Mouse (Mus musculus) spleen, postnatal 4 days (tissue): ENCODE data around the gene Dync1i1.
A peak's percentile ranks its signal among the peaks of the same experiment; 100 is the strongest.

ENCODE experiments used
- DNase-seq, 2 experiments: peaks; one replicate each; pipeline ENCODE4 v3.0.0; 2022; ENCODE audit warnings: low spot score in 2 of 2

Gene Dync1i1

DNA sequence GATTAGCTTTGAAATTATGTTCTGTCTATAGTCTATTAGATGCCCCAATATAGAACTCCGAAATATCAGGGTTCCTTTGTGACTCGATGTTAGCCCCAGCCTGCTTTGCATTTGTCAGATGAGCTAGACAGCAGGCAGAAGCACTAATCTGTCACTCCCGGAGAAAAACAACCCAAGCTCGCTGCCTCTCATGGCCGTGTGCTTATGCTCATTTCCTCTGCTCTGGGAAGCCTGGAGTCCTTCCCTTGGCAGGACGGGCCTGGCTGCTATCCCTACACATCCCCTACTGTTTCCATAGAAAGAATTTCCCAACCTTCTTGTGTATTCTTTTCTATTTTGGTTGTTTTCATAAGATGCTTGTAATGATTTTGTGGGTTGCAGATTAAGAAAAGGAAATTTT, 130.1 kb downstream of the Dync1i1 start:
- DNase-seq, result peak in 1 of 2 experiments; percentile 24

DNA sequence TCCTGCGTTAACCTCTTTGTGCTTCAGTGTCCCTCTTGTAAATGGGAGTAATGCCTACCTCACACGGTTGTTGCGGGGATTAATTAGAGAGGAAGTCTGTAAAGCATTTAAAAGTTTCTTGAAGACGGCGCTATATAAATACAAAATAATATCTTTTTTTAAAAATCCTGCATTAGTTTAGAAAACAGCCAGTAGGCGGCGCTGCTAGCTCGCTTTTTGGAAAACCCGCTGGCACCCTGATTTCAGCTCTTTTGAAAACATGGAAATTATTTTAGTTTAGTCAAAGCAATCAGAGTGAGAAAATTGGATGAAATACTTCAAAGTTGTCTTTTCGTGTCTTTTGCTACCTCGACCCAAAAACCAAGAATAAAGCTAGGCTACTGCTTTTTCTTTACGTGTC, 132.9 kb downstream of the Dync1i1 start:
- DNase-seq, result no peak

DNA sequence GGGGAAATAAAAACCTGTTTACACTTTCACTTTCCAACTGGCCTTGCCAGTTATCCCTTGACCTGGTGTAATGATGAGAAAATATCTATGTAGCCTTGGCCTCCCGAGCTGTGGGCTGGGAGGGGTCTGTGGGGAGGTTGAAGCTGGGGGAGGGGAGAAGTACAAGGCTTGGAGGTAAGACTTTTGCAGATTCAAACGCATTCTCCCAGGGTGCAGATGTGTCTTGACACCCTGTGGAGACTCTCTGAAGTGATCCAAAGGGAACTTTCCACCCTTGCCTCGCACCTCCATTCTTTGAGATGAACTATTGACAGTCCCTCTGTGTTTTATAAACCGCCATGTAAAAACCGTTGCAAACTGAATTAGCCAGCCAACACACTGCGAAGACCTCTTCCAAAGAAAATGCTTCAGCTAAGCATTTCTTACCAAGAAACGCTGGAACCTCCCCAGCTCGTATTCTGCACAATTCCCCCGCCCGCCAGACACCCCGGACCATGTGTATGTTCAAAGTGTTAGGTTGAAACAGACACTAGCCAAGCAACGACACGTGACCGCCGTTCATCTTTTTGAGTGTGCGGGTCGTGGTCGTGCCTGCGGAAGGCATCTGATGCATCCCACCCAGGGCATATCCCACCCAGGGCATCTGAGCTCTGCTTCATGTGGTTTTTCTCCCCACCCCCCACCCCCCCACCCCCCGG, 133.6 kb downstream of the Dync1i1 start:
- DNase-seq, result no peak

DNA sequence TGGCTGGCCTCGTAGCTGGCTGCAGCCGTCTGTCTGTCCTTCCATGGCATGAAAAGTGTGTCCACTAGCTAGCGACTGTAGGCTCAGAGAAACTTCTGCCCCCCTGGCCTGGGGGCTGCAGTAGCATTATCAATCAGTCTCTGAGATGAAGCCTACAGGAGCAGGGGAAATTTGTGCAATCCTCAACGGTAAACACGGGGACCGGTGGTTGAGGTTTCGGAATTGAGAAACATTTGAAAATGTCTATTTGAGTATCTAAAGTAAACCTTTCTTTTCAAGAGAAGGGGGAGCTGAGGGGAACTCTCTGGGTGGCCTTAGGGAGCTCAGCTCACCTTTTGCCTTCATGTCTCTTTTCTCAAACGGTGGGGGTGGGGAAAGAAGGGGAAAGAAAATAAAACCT, 134.2 kb downstream of the Dync1i1 start:
- DNase-seq, result no peak

DNA sequence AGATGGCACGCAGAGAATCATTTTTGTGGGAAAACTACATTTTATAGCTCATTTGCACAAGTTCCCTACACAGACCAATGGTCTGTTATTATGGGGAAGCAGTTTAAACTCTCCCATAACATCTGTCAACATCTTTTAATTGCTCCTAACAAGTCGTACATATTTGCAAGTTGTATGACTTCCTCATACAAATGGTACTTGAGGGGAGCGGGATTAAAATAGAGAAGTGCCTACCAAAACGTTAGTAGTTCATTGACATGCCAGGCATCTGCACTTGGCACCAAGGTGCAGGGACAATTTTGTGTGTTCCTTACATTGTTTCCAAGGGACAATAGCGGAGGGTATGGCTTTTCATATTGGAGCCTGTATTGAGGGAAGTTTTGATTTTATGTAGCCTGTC, 140.7 kb downstream of the Dync1i1 start:
- no peak for DNase-seq

DNA sequence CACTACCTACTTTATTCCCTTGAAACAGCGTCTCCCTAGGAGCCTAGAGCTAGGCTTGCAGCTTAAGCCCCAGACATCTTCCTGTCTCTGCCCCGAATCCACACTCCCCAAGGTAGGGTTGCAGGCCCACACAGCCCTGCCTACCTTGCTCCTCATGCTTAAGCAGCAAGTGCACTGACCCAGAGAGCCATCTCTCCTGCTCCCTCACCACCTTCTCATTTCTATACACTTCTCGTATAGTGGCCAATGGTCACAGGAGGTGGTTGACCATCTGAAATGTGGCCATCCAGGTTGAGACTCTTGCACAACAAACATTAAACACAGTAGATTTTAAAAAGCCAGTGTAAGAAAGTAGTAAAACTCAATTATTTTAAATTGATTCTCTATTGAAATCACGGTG, 141.8 kb downstream of the Dync1i1 start:
- DNase-seq, result no peak

DNA sequence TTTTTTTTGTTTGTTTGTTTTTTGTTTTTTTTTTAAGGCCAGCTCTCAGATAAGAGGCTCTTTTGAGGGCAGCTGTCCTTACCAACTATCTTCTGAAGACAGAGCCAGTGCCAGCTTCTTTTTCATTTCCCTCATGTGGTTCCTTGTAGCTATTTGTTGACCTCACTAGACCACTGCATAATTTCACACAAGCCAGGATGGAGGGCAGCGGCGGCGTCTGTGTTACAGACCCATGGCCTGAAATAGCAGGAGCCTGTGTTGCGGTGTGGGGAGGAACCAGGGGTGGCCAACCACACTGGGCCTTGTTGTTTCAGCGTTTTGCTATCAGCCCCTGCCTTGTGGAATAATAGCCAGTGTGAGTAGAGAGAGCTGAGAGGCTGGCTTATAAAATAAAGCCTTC, 145.6 kb downstream of the Dync1i1 start:
- no peak for DNase-seq

DNA sequence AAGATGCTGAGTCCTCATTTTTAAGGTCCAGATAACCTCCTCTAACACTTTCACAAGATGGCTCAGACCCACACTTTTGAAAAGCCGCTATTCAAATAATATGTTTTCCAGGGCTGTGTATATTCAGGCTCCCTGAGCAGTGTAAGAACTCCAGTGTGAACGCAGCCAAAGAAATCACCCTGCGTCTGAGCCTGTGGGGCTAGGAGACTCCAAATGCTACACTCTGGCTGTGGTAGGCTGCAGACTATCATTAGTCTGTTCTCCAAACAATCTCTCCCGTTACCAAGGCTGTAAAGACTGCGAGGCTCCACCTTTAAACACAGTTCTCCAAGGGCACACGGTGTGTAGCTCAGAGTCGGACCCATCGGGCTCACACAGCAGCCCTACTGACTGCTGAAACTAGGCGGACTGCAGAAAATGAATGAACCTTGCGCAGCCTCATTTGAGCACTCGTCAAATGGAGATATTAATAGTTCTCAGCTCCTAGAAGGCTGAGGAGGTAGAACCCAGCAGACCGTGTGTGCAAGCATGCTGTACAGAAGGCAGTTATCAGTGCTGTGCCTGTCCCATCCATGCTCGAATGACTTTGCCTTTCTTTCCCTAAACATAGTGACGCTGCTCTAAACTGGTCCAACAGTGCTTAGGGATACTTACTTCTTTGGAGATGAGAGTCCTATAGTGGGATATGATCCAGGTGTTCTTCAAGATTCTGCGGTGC, 146.3 kb downstream of the Dync1i1 start:
- DNase-seq, result no peak

DNA sequence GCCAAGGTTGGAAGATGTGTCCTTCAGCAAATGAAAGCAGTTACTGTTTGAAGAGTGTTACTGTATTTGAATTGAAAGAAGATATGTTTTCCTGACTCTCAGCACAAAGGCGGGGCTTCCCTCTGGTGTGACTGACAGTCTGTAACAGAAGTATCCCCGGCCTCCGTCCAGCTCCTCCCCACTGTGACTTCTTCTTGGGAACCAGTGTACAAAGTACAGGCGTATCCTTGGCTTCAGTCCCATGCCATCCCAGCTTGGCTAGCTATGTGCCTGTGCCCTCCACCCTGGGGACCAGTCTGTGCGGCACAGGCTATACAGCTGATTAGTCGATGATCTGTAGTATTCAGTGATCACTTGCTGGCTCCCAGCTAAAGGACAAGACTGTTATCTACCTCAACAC, 163.9 kb downstream of the Dync1i1 start:
- DNase-seq, result no peak

DNA sequence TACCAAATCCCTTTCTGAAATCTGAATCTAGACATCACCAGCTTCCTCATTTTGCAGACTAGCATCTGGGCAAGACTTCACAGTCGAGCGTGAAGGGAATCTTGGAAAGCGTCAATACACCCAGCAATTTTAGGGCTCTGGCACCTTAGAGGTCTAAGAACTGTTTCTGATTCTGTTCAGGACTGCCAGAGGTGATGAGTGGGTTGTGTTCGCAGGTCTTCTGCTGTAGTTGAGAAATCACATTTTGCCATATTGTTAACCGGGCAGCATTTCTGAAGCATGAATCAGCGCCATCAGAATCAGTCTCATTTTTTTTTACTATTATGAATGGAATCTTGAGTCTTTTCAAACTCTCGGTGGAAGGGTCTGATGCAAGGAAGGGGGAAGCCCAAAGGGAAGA, 185.9 kb downstream of the Dync1i1 start:
- no peak for DNase-seq

DNA sequence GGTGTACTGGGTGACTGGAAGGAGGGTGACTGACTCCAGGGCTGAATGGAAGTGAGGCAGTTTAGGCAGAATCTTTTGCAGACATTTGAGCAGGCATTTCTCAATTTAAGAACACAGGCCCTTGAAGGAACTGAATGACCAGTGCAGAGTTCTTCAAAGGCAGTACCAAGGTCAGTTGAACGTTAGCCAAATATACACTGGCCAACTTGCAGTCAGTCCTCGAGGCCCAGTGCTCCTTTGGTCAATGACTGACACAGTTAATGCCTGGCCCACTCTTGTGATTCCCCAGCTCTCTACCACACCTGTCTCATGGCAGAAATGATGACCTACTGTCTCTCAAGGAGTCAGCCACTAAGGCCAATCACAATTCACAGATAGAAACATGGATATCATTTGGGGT, 189.6 kb downstream of the Dync1i1 start:
- DNase-seq, result no peak

DNA sequence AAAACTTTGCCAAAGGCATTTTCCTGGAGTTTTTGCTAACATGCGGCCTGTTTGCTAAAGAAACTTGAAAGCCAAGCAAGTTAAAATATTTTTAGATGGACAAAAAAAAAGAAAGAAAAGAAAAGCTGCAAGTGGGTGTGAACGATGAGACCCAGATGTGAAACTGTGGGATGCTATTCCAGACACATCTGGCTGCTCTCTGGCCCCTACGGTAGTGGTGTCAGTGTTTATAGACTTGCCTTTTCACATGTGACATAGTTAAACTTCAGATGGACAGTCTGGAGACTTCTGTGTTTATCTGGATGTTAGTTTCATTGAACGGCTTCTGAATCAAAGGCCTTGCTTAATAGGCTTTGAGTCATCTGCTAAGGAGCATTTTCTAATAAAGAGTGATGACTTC, 195.2 kb downstream of the Dync1i1 start:
- DNase-seq, result no peak

DNA sequence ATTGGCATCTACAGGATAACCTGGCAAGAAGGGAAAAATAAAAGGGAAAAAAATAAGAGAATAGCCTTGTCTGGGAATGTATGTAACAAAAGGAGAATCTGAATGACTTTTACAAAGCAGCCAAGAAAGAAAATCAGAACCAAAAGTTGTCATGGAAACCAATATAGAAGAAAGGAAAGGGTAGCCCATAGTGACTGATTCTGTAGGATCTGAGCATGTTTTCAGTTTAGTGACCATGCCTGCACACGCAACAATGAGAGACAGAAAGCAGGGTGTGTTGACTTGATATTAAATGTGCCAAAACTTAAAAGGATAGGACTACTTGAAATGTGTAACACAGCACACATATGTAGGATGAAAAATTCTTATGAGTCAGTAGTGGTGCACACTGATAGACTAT, 197.2 kb downstream of the Dync1i1 start:
- DNase-seq, result no peak

DNA sequence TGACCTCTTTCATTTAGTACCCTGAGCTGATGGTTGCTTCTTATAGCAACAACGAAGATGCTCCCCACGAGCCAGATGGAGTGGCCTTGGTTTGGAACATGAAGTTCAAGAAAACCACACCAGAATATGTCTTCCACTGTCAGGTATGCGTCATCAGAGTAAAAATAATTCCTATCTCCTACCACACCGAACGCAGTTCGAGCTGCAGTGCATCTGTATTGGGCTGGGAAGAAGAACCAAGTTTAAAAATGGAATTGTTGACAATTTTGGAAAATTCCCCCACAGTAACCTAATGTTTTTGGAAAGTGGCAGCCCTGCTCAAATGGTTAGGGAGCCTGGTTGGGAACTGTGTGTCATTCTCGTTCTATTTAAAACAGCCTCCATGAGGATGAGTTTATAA, 197.7 kb downstream of the Dync1i1 start:
- DNase-seq, result no peak

DNA sequence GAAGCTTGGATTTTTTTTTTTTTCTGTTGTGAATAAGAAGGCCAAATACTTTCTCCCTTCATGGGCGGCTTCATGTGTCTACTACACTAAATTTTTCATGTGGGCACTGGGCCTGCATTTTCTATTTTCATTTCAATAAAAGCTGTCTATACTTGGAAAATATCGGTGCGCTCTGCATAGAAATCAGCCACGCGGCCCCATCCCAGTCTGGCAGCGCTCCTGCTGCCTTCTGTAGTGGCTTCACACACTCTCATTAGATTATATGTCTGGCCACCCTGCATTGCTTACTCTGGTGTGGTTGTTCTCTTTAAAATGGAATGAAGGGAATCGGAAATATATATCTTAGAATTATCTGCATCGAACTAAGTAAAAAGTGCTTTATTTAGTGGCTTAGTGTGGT, 204.7 kb downstream of the Dync1i1 start:
- DNase-seq, result no peak

DNA sequence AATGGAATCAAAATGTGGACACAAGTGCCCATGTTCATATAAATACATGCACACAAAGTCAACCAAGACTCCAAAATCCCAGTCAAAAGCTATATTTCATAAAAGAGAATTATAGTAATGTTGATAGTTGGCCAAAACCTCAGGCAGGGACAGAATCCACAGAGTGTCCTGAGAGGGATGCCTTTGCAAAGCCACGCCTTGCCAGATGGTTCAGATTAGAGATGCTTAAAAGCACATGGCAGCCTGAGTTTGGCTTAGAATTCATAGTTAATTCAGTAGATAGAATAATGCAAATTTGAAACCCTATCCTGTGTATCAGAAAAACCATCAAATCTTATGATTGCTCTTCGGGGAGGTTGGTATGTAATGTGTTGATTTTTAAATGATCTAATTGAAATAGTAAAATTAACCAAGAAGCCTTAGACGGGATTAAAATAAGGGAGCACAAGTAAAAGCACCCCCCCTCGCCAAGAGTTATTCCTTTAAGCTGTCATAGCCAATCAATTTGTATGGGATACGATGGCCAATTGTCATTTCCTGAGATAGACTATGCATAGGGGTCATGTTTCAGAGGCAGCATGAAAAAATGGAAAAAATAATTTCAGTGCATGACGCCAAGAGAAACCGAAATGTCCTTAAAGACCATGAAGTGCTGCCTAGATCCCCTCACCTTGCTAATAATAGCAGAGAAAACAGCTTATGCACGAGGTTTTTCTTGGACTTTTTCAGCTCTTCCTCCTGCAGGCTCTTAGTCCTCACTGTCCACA, 210.3 kb downstream of the Dync1i1 start:
- DNase-seq, result no peak

DNA sequence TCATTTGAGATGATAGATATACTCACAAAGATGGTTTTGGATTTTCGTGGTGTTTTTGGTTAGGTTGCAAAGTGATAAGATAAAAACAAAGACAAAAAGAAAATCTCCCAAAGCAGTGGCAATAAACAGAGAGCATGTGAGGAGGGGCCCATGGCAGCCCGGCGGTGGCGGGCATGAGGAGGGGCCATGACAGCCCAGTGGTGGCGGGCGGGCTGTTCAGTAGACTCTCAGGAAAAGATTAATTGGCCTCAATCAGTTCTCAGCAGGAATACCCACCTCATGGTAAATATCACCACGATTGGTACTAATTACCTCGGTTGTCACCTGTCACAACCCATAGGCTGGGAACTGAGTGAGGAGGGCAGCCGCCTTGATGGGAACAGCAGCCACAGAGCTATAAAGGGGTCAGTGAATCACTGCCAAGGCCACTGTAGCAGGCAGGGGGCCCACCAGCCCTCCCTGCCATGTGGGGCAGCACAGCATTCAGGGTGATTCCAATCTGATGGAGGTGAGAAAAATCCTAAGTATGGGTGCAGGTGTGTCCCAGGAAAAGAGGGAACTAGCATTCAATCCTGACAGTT, 224.5 kb downstream of the Dync1i1 start:
- DNase-seq, result no peak

DNA sequence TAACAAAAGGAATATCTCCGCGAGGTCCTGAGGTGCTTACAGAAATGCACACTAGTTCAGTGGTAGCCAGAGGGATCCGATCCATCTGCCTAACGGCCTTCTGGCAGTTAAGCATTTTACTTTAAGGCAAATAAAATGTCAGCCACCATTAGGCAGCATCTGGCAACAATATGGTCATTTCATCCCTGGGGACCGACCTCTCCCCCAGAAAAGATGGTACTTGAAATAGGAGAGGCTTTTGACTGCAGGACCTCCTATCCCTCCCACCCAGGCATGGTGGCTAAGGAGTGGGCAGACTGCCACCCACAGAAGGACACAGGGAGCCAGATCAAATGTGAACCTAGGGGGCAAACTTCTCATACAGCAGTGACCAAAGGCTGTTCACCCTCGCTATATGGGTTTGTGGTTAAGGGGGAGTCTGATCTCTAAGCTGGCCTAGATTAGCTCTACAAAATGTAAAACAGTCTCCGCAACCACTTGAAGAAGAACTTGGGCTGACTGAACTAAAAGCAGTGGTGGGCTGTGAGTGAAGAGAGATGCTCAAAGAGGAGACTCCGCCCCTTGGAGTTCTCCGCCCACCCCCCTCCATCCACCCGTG, 231.0 kb downstream of the Dync1i1 start:
- DNase-seq, result no peak

DNA sequence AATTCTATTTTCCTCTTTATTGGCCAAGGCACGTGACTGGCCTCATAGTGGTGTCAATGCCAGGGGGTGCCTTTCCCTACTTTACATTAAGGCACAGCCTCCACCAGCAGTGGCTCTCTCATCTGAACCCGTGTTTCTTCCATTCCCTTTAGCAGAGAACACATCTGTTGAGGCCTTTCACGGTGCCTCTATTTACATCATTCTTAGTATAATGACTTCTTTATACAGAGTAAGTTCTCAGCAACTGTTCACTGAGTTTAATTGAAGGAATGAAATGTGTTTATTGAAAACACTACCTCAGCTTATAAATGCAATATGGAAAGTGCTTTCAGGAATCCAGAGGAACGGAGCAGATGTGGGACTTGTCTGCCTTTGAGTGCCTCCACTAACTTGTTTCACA, 235.3 kb downstream of the Dync1i1 start:
- DNase-seq, result no peak

DNA sequence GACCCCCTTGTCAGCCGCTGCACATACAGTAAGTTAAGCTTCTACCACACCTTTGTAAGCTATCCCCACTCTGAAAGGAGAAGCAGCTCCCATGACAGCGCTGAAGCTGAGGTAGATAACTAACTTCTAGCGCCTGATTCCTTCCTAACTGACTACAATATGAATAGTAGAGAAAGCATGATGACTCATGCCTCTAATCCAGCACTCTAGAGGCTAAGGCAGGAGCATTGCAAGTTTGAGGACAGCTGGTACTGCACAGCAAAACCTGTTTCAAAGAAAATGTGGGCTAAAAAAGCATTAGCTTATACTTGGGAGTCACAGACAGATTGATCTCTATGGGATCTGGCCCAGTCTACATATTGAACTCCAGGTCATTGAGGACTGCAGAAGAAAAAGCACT, 236.5 kb downstream of the Dync1i1 start:
- DNase-seq, result no peak

DNA sequence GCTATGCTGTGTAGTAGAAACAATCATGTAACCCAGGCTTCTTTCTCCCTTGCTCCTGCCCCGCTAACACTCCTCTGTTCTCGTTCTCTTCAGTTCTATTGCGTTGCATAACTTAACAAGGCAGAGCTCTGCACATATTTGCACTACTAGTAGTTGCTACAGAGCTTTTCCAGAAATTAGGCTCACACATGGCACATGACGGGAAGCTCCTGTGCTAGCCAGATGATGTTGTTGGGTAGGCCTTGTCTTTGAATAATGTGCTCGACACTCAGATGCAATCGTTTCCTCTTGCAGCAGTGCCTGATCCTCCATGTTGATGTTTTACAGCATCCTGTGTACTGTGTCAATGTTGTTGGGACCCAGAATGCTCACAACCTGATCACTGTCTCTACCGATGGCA, 240.9 kb downstream of the Dync1i1 start:
- DNase-seq, result no peak

DNA sequence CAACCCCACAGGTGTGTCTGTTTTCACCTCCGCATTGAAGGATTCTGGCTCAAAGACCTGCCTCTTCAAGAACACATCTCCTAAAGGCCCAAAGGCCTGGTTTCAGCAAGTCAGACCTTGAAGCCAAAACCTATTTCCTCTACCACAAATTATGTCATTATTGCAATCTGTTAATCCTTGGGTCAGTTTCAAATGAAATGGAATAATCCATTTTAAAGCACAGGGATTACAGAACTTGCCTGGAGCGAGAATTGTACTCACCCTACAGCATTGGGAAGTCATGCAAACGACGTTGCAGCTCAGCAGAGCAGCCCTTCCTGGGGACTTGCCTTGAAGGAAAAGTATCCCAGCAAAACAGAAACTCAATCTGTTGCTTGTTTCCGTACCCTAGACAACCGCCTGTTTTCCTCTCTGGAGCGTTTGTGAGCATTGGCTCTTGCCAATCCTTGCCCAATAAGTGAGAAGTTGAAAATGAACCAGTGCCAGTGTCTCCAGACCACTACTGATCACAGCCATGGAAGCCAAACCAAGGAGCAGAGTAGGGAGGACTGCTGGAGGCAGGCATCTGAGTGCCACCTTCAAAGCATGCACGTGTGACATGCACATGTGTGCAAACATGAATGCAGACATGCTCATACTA, 241.5 kb downstream of the Dync1i1 start:
- no peak for DNase-seq
